Mouse (Mus musculus): ENCODE results near the gene Pacsin2. TPM values are rescaled to one million over a fixed set of nuclear protein-coding genes. Genes with fewer than 3 reads are reported as not detected.

The Pacsin2 gene
- polyA plus RNA-seq, 1 experiment, result 73.5 TPM

DNA sequence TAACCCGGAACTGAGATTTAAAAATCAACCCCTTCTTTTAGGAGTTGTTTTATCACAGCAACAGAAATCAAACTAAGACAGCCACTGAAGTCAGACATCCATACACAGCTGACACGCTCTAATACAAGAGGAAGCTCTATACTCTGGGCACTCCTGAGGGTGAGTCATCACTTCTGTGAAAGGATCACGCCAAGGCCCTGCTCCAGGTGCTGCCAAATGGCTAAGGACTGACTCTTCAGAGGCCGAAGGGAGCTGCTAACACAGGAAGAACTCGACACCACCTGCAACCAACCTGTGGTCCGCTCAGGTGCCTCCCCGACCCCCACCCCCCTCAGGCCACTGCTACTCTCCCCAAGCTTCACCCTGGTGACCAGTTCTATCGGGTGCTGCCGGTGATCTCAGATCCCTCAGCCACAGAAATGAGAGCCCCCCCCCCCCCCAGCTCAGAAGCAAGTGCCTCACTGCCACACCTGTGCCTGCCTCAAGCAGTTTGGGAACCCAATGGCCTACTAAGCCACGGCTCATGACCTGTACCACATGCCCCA, 34.9 kb upstream of the Pacsin2 start:
- H3K4me1 ChIP-seq (ENCODE audit: control insufficient read depth, insufficient read depth, insufficient read length, low read length), result no peaks in the 10 kb centered on the region
- no peak for TF ChIP-seq POLR2A (IDR thresholded peaks at IDR 0.05; ENCODE audit: low read depth, low read length)
- H3K36me3 ChIP-seq (ENCODE audit: control insufficient read depth, insufficient read depth, low read length), result no peaks in the 10 kb centered on the region
- H3K4me3 ChIP-seq (ENCODE audit: low read depth, low read length), result no peak overlapping the region
- 74% methylated on average over 10 of the region's 10 CpGs for WGBS
- H3K27ac ChIP-seq (ENCODE audit: insufficient read depth, low read depth, low read length), result no peak overlapping the region
- no peaks in the 10 kb centered on the region for H3K27me3 ChIP-seq (ENCODE audit: control insufficient read depth, insufficient read depth, low read length)

- 86% methylated on average over 6 of the region's 6 CpGs for whole genome bisulfite sequencing
- H3K4me1 ChIP-seq (ENCODE audit: control insufficient read depth, insufficient read depth, insufficient read length, low read length), result no peaks in the 10 kb centered on the region
Measured at GRCm38 (mm10) chr15:83497299-83497698, 32.9 kb upstream of the Pacsin2 start.

GRCm38 (mm10) chr15:83495787-83496367, 31.5 kb upstream of the Pacsin2 start:
- WGBS, result 71% methylated on average over 22 of the region's 22 CpGs

More at GRCm38 (mm10) chr15:83497299-83497698, 32.9 kb upstream of the Pacsin2 start:
- H3K36me3 ChIP-seq (ENCODE audit: control insufficient read depth, insufficient read depth, low read length), result no peaks in the 10 kb centered on the region
- H3K27ac ChIP-seq (ENCODE audit: insufficient read depth, low read depth, low read length), result no peak overlapping the region
- H3K27me3 ChIP-seq (ENCODE audit: control insufficient read depth, insufficient read depth, low read length), result no peaks in the 10 kb centered on the region
- TF ChIP-seq CTCF (IDR thresholded peaks at IDR 0.05; ENCODE audit: extremely low read depth, insufficient read length, insufficient replicate concordance, low read depth, low read length), result peak; percentile 43; the same call in 1 of the 2 replicates
- TF ChIP-seq POLR2A (IDR thresholded peaks at IDR 0.05; ENCODE audit: low read depth, low read length), result no peak
- no peak overlapping the region for H3K4me3 ChIP-seq (ENCODE audit: low read depth, low read length)

GRCm38 (mm10) chr15:83495195-83495594, 30.8 kb upstream of the Pacsin2 start:
- H3K4me1 ChIP-seq (ENCODE audit: control insufficient read depth, insufficient read depth, insufficient read length, low read length), result no peaks in the 10 kb centered on the region
- no peak overlapping the region for H3K27ac ChIP-seq (ENCODE audit: insufficient read depth, low read depth, low read length)
- no peaks in the 10 kb centered on the region for H3K36me3 ChIP-seq (ENCODE audit: control insufficient read depth, insufficient read depth, low read length)
- no peaks in the 10 kb centered on the region for H3K27me3 ChIP-seq (ENCODE audit: control insufficient read depth, insufficient read depth, low read length)
- H3K4me3 ChIP-seq (ENCODE audit: low read depth, low read length), result no peak overlapping the region
- 87% methylated on average over 3 of the region's 3 CpGs for WGBS
- TF ChIP-seq CTCF (IDR thresholded peaks at IDR 0.05; ENCODE audit: extremely low read depth, insufficient read length, insufficient replicate concordance, low read depth, low read length), result no peak
- TF ChIP-seq POLR2A (IDR thresholded peaks at IDR 0.05; ENCODE audit: low read depth, low read length), result no peak

More at GRCm38 (mm10) chr15:83495787-83496367, 31.5 kb upstream of the Pacsin2 start:
- Histone ChIP-seq H3K27ac (ENCODE audit: insufficient read depth, low read depth, low read length) (no peak overlapping the region), H3K4me3 (ENCODE audit: low read depth, low read length) (peak overlapping the region; percentile 43), H3K36me3 (ENCODE audit: control insufficient read depth, insufficient read depth, low read length) (no peaks in the 10 kb centered on the region), H3K4me1 (ENCODE audit: control insufficient read depth, insufficient read depth, insufficient read length, low read length) (no peaks in the 10 kb centered on the region), H3K27me3 (ENCODE audit: control insufficient read depth, insufficient read depth, low read length) (no peaks in the 10 kb centered on the region)
- TF ChIP-seq CTCF (IDR thresholded peaks at IDR 0.05; ENCODE audit: extremely low read depth, insufficient read length, insufficient replicate concordance, low read depth, low read length) (no peak), POLR2A (IDR thresholded peaks at IDR 0.05; ENCODE audit: low read depth, low read length) (no peak)

DNA sequence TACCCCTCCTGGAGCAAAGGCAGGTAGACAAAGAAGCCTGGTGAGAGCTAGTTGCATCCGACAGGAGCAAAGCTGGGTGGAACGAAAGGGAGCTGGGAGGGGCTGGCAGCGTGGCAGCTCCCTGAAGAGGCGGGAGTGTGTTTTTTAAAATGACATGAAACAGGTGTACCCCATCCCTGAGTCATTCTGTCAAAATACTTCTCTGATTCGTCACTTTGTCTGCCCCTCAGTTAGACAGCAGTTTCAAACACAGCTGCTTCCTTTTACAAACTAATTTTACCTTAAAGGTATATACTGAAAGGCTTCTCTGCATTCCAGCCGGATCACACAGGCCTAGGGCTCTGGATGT, 30.1 kb upstream of the Pacsin2 start:
- no peaks in the 10 kb centered on the region for H3K36me3 ChIP-seq (ENCODE audit: control insufficient read depth, insufficient read depth, low read length)
- no peak overlapping the region for H3K27ac ChIP-seq (ENCODE audit: insufficient read depth, low read depth, low read length)
- WGBS, result 68% methylated on average over 6 of the region's 6 CpGs
- no peaks in the 10 kb centered on the region for H3K27me3 ChIP-seq (ENCODE audit: control insufficient read depth, insufficient read depth, low read length)
- no peak for TF ChIP-seq POLR2A (IDR thresholded peaks at IDR 0.05; ENCODE audit: low read depth, low read length)
- TF ChIP-seq CTCF (IDR thresholded peaks at IDR 0.05; ENCODE audit: extremely low read depth, insufficient read length, insufficient replicate concordance, low read depth, low read length), result no peak; the same call in 1 of the 2 replicates
- H3K4me3 ChIP-seq (ENCODE audit: low read depth, low read length), result no peak overlapping the region
- H3K4me1 ChIP-seq (ENCODE audit: control insufficient read depth, insufficient read depth, insufficient read length, low read length), result no peaks in the 10 kb centered on the region

DNA sequence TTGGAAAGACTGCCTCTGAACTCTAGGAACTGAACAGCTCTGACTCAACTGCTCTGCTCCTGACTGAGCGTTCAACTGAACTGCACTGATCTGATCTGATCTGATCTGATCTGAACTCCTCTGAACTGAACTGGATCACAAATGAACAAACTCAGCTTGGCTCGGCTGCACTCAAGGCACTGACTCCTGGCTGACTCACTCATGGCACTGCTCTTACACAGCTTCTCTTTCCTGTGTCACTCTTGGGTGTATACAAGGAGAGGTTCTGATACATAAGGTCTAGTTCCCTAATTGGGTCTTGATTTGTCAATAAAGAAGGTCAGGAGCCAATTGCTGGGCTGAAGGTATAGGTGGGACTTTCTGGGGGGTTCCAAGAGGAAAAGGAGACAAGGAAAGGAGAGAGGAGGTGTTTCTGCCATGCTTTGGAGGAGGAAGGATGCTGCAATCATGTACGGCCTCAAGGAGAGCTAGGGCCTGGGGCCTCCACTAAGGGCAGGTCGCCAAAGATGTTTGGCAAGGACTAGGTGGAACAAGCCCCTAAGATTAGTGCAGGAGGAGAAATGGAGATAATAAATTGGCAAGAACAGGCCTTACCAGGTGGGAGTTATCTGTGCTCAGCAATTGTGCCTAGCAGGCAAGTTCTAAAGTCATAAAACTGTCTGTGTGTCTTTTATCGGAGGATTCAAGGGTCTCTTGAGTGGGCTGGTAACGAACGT, 29.6 kb upstream of the Pacsin2 start:
- Histone ChIP-seq H3K4me1 (ENCODE audit: control insufficient read depth, insufficient read depth, insufficient read length, low read length) (no peaks in the 10 kb centered on the region), H3K4me3 (ENCODE audit: low read depth, low read length) (no peak overlapping the region), H3K27ac (ENCODE audit: insufficient read depth, low read depth, low read length) (no peak overlapping the region), H3K27me3 (ENCODE audit: control insufficient read depth, insufficient read depth, low read length) (no peaks in the 10 kb centered on the region), H3K36me3 (ENCODE audit: control insufficient read depth, insufficient read depth, low read length) (no peaks in the 10 kb centered on the region)
- WGBS, result 54% methylated on average over 7 of the region's 7 CpGs
- TF ChIP-seq POLR2A (IDR thresholded peaks at IDR 0.05; ENCODE audit: low read depth, low read length) (no peak), CTCF (IDR thresholded peaks at IDR 0.05; ENCODE audit: extremely low read depth, insufficient read length, insufficient replicate concordance, low read depth, low read length) (no peak)

DNA sequence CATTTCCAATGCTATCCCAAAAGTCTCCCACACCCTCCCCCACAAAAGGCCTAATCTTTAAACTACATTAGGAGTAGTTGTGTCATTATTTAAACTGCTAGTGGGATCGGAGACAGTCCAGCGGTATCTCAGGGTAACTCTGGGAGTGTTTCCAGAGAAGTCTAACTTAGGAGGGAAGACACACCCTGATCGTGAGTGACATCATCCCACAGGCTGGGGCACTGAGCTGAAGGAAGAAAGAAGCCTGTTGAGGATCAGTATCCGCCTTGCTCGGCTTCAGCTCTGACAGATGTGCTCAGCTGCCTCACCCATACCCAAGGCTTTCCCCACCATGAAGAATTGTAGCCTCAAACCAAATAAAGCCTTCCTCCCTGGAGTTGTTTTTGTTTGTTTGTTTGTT, 27.5 kb upstream of the Pacsin2 start:
- TF ChIP-seq CTCF (IDR thresholded peaks at IDR 0.05; ENCODE audit: extremely low read depth, insufficient read length, insufficient replicate concordance, low read depth, low read length), result no peak
- TF ChIP-seq POLR2A (IDR thresholded peaks at IDR 0.05; ENCODE audit: low read depth, low read length), result no peak
- no peak overlapping the region for H3K4me3 ChIP-seq (ENCODE audit: low read depth, low read length)
- H3K36me3 ChIP-seq (ENCODE audit: control insufficient read depth, insufficient read depth, low read length), result no peaks in the 10 kb centered on the region
- no peak overlapping the region for H3K27ac ChIP-seq (ENCODE audit: insufficient read depth, low read depth, low read length)
- no peaks in the 10 kb centered on the region for H3K4me1 ChIP-seq (ENCODE audit: control insufficient read depth, insufficient read depth, insufficient read length, low read length)
- no peaks in the 10 kb centered on the region for H3K27me3 ChIP-seq (ENCODE audit: control insufficient read depth, insufficient read depth, low read length)
- 55% methylated on average over 5 of the region's 5 CpGs for WGBS
